Mouse (Mus musculus) monocyte, adult 2 months (primary cell): ENCODE data around the gene Cmtr2.

Source experiments
- DNase-seq, 2 experiments: peaks; one replicate each; pipeline ENCODE4 v3.0.0; 2022; ENCODE audit warnings: low spot score in 2 of 2, low read depth in 1 of 2

The Cmtr2 gene

DNA sequence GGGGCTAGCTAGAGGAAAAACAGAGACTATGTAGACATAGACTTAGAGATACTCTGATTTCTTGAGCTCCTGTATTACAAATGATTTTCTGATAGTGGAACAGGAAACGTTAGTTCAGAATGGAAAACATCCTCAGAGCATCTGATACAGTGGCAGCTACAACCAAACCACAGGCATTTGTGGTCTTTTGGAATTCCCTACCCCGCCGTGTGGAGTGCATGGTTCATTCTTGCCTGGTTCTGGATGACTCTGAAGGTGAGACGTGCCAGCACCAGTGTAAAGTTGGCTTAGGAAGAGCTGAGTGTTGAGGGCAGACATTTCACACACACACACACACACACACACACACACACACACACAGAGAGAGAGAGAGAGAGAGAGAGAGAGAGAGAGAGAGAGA lies 38.5 kb downstream of the Cmtr2 start:
- no peak for DNase-seq

DNA sequence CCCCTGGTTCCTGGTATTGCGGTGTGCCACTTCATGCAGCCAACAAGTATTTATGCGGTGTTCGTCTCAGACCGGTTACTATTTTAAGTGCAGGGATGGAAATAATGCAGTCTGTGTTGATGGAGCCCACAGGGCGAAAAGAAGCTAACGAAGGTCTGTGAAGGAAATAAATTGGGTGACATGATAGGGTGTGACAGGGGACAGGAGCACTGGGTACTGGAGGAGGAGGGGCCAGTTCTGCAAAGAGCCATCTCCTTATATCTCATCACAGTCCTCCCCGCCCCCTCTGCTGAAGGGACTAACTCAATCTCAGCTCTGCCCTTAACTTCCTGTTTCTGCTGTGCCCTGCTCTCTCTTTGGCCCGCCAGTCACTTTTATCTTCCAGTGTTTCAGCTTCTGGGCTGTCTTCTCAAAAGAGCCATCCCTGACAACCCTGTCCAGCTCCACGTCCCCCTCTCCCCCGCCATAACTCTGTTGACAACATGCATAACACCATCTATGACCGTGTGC lies 50.4 kb downstream of the Cmtr2 start:
- DNase-seq = no peak

DNA sequence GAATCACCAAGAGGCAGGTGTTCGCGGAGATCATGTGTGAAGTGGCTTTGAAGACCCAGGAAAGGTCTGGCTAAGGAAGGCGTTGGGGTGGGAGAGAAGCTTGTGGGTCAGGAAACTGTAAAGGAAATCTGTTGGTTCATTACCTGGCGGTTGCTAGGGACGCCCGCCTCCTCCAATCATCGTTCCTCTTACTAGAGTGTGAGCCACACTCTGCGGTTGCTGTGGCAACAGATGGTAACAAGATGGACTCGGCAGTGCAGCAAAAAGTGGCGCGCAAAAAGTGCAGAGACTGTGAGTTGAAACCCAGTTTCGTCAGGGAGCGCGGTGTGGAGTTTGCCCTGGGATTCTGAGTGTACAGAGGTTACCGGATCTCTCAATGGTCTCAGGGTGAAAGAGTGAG lies 51.3 kb downstream of the Cmtr2 start, which contains the start of gene Hydin:
TSS of gene Hydin (plus strand) at position 237 of the 400 bp plus-strand sequence.
- no peak for DNase-seq

DNA sequence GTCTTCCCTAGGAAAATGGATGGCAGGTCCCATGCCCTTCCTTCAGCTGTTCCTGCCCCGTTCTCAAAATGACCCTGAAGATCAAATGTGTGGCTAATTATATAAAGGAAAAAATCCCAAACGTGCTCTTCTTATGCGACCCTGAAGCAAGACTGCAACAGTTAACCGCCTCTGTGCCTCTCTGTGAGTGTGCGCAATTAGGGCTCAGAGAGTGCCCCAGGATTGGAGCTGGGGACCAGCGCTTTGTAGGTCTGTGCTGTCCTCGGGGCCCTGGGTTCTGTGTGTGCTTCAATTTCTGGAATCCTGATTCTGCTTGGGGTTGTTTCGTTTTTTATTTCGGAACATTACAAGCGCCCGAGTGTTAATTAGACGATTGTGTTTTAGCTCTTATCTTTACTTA lies 51.8 kb downstream of the Cmtr2 start:
- no peak for DNase-seq

DNA sequence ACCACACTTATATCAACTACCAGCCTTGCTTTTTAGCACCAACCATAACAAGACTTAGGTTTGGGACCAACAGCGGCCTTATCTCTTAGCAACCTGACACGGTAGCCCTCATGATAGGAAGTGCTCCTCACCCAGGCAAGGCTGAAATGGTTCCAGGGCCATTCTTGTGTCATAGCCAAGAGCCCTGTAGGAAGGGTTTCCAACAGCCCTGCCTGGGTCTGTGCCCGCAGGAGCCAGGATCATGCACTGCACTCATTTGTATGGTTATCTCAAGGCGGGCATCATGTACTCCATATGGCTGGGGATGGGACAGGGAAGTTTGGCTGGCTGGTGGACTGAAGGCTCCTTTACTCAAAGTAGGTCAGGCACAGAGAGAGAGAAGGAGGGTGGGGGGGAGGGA lies 55.2 kb downstream of the Cmtr2 start:
- DNase-seq = no peak

DNA sequence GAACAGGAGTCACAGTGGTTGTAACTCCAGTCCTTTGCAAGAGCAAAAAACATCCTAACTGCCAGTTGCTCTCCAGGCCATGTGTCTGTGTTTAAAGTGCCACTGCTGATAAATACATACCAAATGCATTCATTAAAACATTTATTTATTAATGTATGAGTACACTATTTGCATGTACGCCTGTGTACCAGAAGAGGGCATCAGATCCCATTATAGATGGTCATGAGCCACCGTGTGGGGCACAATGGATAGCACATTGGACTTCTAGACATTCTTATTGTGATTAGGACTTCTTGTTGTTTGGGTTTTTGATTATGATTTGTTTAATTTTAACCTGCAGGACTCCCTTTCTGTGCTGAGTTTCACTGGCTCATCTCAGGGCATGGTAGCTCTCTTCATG lies 57.9 kb downstream of the Cmtr2 start:
- no peak for DNase-seq
